Mouse (Mus musculus) cerebellum, adult 9-10 months (tissue): ENCODE measurements around the gene Slc46a3.

Experiments used
- DNase-seq: peaks from one replicate; pipeline ENCODE4 v3.0.0; 2022

The Slc46a3 gene

DNA sequence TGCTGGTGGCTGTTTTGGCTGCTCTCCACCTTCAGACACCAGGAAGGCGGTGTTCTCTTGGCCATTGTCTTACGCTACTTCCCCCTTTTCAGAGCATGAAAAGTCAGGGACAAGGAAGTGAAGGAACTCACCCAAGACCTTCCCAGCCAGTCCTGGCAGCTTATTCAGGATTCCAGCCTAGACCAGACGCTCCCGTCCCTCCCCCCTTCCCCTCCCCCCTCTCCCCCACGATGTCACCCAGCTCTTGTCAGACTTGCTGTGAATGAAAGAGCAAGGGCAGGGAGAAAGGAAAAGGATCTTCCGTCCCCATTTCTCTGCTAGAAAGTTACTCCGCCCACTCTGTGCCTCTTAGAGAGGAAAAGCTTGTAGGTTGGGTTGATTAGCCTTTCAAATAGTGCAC lies 51.3 kb downstream of the Slc46a3 start:
- DNase-seq, result no peak

DNA sequence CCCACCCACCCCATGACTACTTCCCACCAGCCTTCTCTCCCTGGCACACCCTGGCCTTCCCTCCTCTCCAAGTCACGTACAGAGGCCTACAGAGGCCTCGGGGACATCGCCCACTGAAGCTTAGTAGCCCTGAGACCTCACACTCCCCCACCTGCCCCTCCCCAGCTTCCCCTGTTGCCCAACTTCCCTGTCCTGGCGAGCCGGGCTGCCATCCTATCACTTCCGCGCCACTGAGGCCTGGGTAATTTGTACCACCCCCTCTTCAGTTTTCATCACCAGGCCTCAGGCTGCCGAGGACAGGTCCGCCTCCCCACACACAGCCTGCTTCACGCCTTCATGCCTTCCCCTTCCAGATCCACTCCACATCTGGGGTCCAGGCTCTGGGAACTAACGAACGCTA lies 55.2 kb downstream of the Slc46a3 start:
- no peak for DNase-seq

DNA sequence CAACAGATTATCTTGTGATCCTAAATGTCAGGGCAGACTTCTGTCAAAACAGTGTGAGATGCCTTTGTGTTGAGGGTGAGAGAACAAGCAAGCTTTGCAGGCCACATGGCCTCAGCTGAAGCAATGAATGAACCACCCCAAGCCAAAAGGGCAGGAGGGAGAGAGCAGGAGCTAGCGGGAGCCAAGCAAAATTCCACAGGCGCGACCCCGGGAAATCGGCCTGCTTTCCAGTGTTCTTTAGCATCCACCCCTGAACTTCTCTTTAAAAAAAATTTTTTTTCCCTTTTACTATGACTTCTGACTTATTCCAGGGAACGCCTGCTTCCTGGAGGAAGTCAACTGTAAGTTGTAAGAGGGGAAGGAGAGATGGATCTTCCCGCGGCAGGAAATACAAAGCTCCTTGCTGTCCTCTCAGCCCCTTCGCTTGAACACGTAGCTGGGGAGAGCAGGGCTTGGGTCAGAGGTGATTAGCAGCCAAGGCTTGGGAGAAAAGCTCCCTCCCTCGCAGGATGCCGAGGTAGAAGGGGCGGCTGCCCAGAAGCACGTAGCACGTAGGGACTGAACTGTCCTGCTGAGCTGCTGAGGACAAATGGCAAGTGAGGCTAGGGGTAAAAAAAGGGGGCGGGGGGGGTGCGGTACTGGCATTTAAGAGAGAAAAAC lies 59.6 kb downstream of the Slc46a3 start:
- no peak for DNase-seq

DNA sequence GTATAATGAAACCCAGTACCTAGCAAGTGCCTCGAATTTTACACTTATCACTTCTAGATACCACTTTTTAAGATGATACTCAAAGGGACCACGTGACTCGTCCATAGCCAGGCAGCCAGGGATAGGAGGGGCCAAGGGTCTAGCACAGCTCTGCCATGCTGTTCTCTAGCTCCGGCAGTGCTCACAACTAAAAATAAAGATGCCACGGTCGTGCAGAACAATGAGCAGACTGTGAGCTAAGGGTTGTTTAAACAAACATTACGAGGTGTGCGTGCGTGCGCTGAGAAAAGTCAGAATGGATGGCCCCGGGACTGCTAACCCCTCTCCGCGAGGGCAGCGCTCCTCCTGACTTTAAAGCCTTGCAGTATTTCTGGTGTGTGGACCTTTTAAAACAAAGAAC lies 61.8 kb downstream of the Slc46a3 start:
- DNase-seq, result no peak

DNA sequence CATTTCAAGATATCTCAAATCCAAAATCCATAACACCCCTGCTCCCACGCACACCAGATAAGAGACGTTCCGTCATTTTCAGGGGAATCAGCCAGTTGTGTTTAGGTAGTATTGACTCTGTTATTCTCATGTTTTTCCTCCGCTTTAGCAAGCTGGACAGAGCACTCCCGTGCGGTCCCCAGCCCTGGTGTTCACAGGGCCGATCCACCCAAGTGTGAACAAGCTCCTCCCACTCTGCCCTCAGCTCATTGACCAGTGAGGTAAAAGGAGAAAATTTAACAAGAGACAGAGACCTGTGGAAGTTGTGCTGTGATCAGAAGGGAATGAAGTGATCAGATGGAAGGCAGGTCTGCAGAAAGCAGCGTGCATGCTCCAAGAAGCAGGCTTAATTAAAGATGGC lies 65.8 kb downstream of the Slc46a3 start:
- no peak for DNase-seq
